28 mouse cellular contexts compared by ENCODE assay signal in the genomic region with DNA sequence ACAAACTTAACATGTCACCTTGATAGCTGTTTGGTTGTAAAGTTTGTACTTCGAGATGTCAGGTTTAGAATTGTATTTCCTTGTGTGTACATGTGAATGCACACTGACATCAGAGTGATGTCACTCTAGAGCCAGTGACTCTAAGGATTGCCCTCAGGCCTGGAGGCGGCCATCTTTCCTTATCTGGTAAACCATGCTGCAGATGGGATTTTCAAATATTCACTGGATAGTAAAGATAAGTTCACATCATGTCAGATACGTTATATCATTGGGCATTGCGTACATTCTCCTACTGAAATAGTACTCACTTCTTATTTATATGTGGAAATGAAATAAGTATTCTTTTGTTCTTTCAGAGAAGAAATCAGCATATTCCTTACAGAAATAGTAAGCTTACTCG. TPM values are rescaled to one million over a fixed set of nuclear protein-coding genes. Genes with fewer than 3 reads are reported as not detected.
DNase-seq lines count a peak whose midpoint lies in the region; ATAC-seq and TF ChIP-seq lines count a peak whose summit lies in the region.
"Had no signal": no experiment of that assay in that cellular context is flagged by ENCODE, and none has a peak within 500 bp of the region (broad histone marks: within the 10 kb centered on the region; RNA-seq: fewer than 3 reads in every experiment).

No protein-coding gene starts in this region.

- DNase-seq in MEL (ENCODE audit: low read depth, low spot score): no peak
- peak; percentile 33 for DNase-seq in liver, embryonic 13.5 days
- DNase-seq in ovary, postnatal 36 days (ENCODE audit: low spot score): no peak
- DNase-seq in embryo, embryonic 9.5 days (ENCODE audit: extremely low spot score): no peak
- DNase-seq: adrenal gland, adult 2 months; adrenal gland, postnatal 36 days; cerebellum, adult 8-10 months; cerebellum, postnatal 36 days; gastrocnemius, postnatal 25 days; heart, adult 11 months; kidney, adult 2 months; lung, postnatal 4 days; midbrain, embryonic 14.5 days; right cerebral cortex, postnatal 25 days; spleen, adult 18-20 months; thymus, adult 2 months; thymus, postnatal 36 days had no signal

- ATAC-seq in erythroblast, adult 5-6 weeks (replicated peaks; ENCODE audit: low FRiP score, poor library complexity, severe bottlenecking): peak; percentile 82
- peak; percentile 95 for ATAC-seq in liver, embryonic 13.5 days (ENCODE audit: low read depth)
- peak; percentile 80 for ATAC-seq in megakaryocyte progenitor cell, adult 5-6 weeks (replicated peaks; ENCODE audit: poor library complexity)
- ATAC-seq in kidney, embryonic 14.5 days (ENCODE audit: low FRiP score, low TSS enrichment): no peak
- ATAC-seq: activated CD4-positive, CD25-positive, alpha-beta regulatory T cell, adult 4 months; forebrain, embryonic 14.5 days; hindbrain, postnatal 0 days; intestine, embryonic 15.5 days had no signal

- 41% methylated on average over 5 of the region's 5 CpGs for WGBS in liver, embryonic 13.5 days (ENCODE audit: insufficient replicate concordance)
- WGBS in kidney, embryonic 14.5 days: 92% methylated on average over 5 of the region's 5 CpGs

- no peak for TF ChIP-seq POLR2A in MEL (IDR thresholded peaks at IDR 0.05; ENCODE audit: control insufficient read depth in 1 of 2, insufficient read depth in 1 of 2, low read depth in 1 of 2, low read length in 2 of 2, poor library complexity in 1 of 2)

- H3K9ac ChIP-seq in MEL (ENCODE audit: control insufficient read depth, low read depth, low read length, poor library complexity, severe bottlenecking): no peak overlapping the region
- no peak overlapping the region for H3K9ac ChIP-seq in liver, embryonic 13.5 days
- no peak overlapping the region for H3K9ac ChIP-seq in kidney, embryonic 14.5 days (ENCODE audit: low read depth, low read length)
- H3K9ac ChIP-seq: heart, embryonic 15.5 days; hindbrain, embryonic 12.5 days; intestine, embryonic 15.5 days had no signal

- no peak overlapping the region for H3K4me3 ChIP-seq in MEL (ENCODE audit: control insufficient read depth in 1 of 2, insufficient read depth in 1 of 2, low read depth in 2 of 2, low read length in 2 of 2)
- H3K4me3 ChIP-seq in liver, embryonic 13.5 days (replicated peaks): no peak overlapping the region
- H3K4me3 ChIP-seq in kidney, embryonic 14.5 days (ENCODE audit: low read length): no peak overlapping the region
- H3K4me3 ChIP-seq: heart, embryonic 10.5 days; heart, embryonic 15.5 days; hindbrain, embryonic 12.5 days; intestine, embryonic 15.5 days had no signal

- H3K4me2 ChIP-seq in liver, embryonic 13.5 days: no peak overlapping the region
- no peak overlapping the region for H3K4me2 ChIP-seq in kidney, embryonic 14.5 days (replicated peaks; ENCODE audit: low read depth, low read length)
- H3K4me2 ChIP-seq: heart, embryonic 15.5 days; hindbrain, embryonic 12.5 days; intestine, embryonic 15.5 days had no signal

- no peaks in the 10 kb centered on the region for H3K27me3 ChIP-seq in MEL (ENCODE audit: control insufficient read depth in 1 of 2, insufficient read depth in 2 of 2, low read length in 2 of 2)
- H3K27me3 ChIP-seq in liver, embryonic 13.5 days: no peaks in the 10 kb centered on the region
- no peaks in the 10 kb centered on the region for H3K27me3 ChIP-seq in kidney, embryonic 14.5 days (ENCODE audit: control insufficient read depth, insufficient read depth, low read length)
- H3K27me3 ChIP-seq: heart, embryonic 15.5 days; hindbrain, embryonic 12.5 days; intestine, embryonic 15.5 days had no signal

- peaks cover 0 to 1% of the 10 kb centered on the region in 2 experiments; a peak in 1 of 4 replicates for H3K4me1 ChIP-seq in MEL (ENCODE audit: control insufficient read depth in 1 of 2, insufficient read depth in 2 of 2, low read length in 2 of 2)
- peaks cover 7% of the 10 kb centered on the region for H3K4me1 ChIP-seq in liver, embryonic 13.5 days (replicated peaks)
- no peaks in the 10 kb centered on the region for H3K4me1 ChIP-seq in kidney, embryonic 14.5 days (ENCODE audit: control insufficient read depth, insufficient read depth, low read length)
- H3K4me1 ChIP-seq: heart, embryonic 10.5 days; heart, embryonic 15.5 days; hindbrain, embryonic 12.5 days; intestine, embryonic 15.5 days had no signal

- H3K36me3 ChIP-seq in MEL (ENCODE audit: control insufficient read depth in 1 of 2, insufficient read depth in 2 of 2, low read length in 2 of 2): peaks cover 3 to 41% of the 10 kb centered on the region in 2 experiments
- peaks cover 59% of the 10 kb centered on the region for H3K36me3 ChIP-seq in liver, embryonic 13.5 days
- H3K36me3 ChIP-seq in kidney, embryonic 14.5 days (ENCODE audit: control insufficient read depth, insufficient read depth, low read length): peaks cover 32% of the 10 kb centered on the region
- H3K36me3 ChIP-seq: intestine, embryonic 15.5 days had no signal

- H3K79me2 ChIP-seq in MEL (ENCODE audit: control insufficient read depth, insufficient read depth, low read length, poor library complexity): no peaks in the 10 kb centered on the region

- TF ChIP-seq EP300 in MEL (IDR thresholded peaks at IDR 0.05; ENCODE audit: low read depth in 1 of 2, low read length in 2 of 2): no peak

- H3K9me3 ChIP-seq in MEL (replicated peaks; ENCODE audit: insufficient read depth, low read length): no peaks in the 10 kb centered on the region
- no peaks in the 10 kb centered on the region for H3K9me3 ChIP-seq in liver, embryonic 13.5 days (replicated peaks)
- no peaks in the 10 kb centered on the region for H3K9me3 ChIP-seq in kidney, embryonic 14.5 days (ENCODE audit: control insufficient read depth, low read length)
- H3K9me3 ChIP-seq: heart, embryonic 10.5 days; heart, embryonic 15.5 days; hindbrain, embryonic 12.5 days; intestine, embryonic 15.5 days had no signal

- no peak for TF ChIP-seq CTCF in MEL (IDR thresholded peaks at IDR 0.05 in 2 of 3, conservative IDR thresholded peaks at IDR 0.05 in 1 of 3; ENCODE audit: control insufficient read depth in 1 of 3, insufficient read depth in 1 of 3, low read depth in 2 of 3, low read length in 3 of 3, poor library complexity in 1 of 3, severe bottlenecking in 1 of 3)

- no peak for TF ChIP-seq RAD21 in MEL (IDR thresholded peaks at IDR 0.05; ENCODE audit: low read depth, low read length)

- no peak overlapping the region for H3K27ac ChIP-seq in MEL (ENCODE audit: control insufficient read depth, low read depth, low read length)
- no peak overlapping the region for H3K27ac ChIP-seq in liver, embryonic 13.5 days
- no peak overlapping the region for H3K27ac ChIP-seq in kidney, embryonic 14.5 days (ENCODE audit: low read depth, low read length)
- H3K27ac ChIP-seq: heart, embryonic 10.5 days; heart, embryonic 15.5 days; hindbrain, embryonic 12.5 days; hindbrain, postnatal 0 days; intestine, embryonic 15.5 days; kidney, postnatal 0 days had no signal

TF ChIP-seq in MEL, 35 proteins besides CTCF, POLR2A, EP300 and RAD21:
- TF ChIP-seq MAZ (IDR thresholded peaks at IDR 0.05; ENCODE audit: low read depth, low read length) (no peak), TCF12 (IDR thresholded peaks at IDR 0.05; ENCODE audit: low read depth, low read length) (peak; percentile 34; the same call in 1 of the 2 replicates), TBP (IDR thresholded peaks at IDR 0.05; ENCODE audit: low read depth, low read length) (no peak), SIN3A (IDR thresholded peaks at IDR 0.05; ENCODE audit: low read length) (no peak)

RNA-seq across cellular contexts. Expression of gene Mettl15, which starts 15.7 kb away (rescaled TPM):
- 3.1 and 3.7 TPM in 2 replicates for total RNA-seq in MEL (2012; rRNA removed)
- polyA plus RNA-seq in MEL (2012; ENCODE audit: insufficient read depth in 1 of 2, insufficient read length in 2 of 2, low read depth in 1 of 2, low replicate concordance in 2 of 2, missing spikeins in 1 of 2): 1 to 10 TPM in 1 of 2 experiments, not detected in 1; 5.3 TPM
- 4.4 and 26.3 TPM in 2 replicates for total RNA-seq in erythroblast, adult 5-6 weeks (2015; ENCODE audit: low replicate concordance)
- total RNA-seq in erythroblast, adult 5-6 weeks (2017; ENCODE audit: low replicate concordance): 5.5 and 9.5 TPM in 2 replicates
- 7.0 and 7.9 TPM in 2 replicates for polyA plus RNA-seq in liver, embryonic 13.5 days (2015; fragmentation: Nextera tagmentation; extraction: Ambion mirVana)
- 12.5 and 15.3 TPM in 2 replicates for total RNA-seq in megakaryocyte progenitor cell, adult 5-6 weeks (2015)
- 9.5 and 10.0 TPM in 2 replicates for total RNA-seq in megakaryocyte progenitor cell, adult 5-6 weeks (2017)
- polyA plus RNA-seq in kidney, embryonic 14.5 days (2014; fragmentation: Nextera tagmentation; extraction: Ambion mirVana): 10.1 and 11.4 TPM in 2 replicates

RNA-seq across cellular contexts. Expression of gene Kif18a, which starts 15.7 kb away (rescaled TPM):
- 10.2 and 11.7 TPM in 2 replicates for total RNA-seq in MEL (2012; rRNA removed)
- 1 to 10 TPM in 1 of 2 experiments, not detected in 1; 7.9 TPM for polyA plus RNA-seq in MEL (2012; ENCODE audit: insufficient read depth in 1 of 2, insufficient read length in 2 of 2, low read depth in 1 of 2, low replicate concordance in 2 of 2, missing spikeins in 1 of 2)
- 24.9 and 27.3 TPM in 2 replicates for total RNA-seq in erythroblast, adult 5-6 weeks (2015; ENCODE audit: low replicate concordance)
- 19.9 and 28.0 TPM in 2 replicates for total RNA-seq in erythroblast, adult 5-6 weeks (2017; ENCODE audit: low replicate concordance)
- polyA plus RNA-seq in liver, embryonic 13.5 days (2015; fragmentation: Nextera tagmentation; extraction: Ambion mirVana): 26.2 and 34.8 TPM in 2 replicates
- total RNA-seq in megakaryocyte progenitor cell, adult 5-6 weeks (2015): 26.6 and 27.5 TPM in 2 replicates
- 22.7 and 31.2 TPM in 2 replicates for total RNA-seq in megakaryocyte progenitor cell, adult 5-6 weeks (2017)
- 27.0 and 27.1 TPM in 2 replicates for polyA plus RNA-seq in kidney, embryonic 14.5 days (2014; fragmentation: Nextera tagmentation; extraction: Ambion mirVana)
- polyA plus RNA-seq: adrenal gland, adult 2 months had no signal
